Mouse (Mus musculus) kidney, postnatal 0 days (tissue): Measurements from ENCODE around the gene Ccdc58. TPM values are rescaled to one million over a fixed set of nuclear protein-coding genes. Genes with fewer than 3 reads are reported as not detected.
"Not testable (repeated sequence)": the region's sequence is repeated elsewhere in the genome, so short reads cannot be mapped to it uniquely, and the experiment has no call there.

Experiments
- ATAC-seq: fragments of 200-750 bp; cut with Nextera tagmentation; replicated peaks from 2 replicates; pipeline ENCODE4 v1.8.0; 2017; ENCODE audit warnings: low read depth, moderate number of reproducible peaks, moderate TSS enrichment, moderate library complexity; ENCODE audit not compliant: low FRiP score
- DNase-seq: peaks from one replicate; pipeline ENCODE4 v3.0.0-alpha.2; 2016; ENCODE audit warnings: low spot score
- H3K27ac ChIP-seq: fragments of 300-500 bp; sonication (generic); 2 replicates; pipeline ENCODE4 v1.5.1; 2014; ENCODE audit warnings: mild to moderate bottlenecking
- H3K27me3 ChIP-seq: fragments of 300-500 bp; sonication (generic); 2 replicates; pipeline ENCODE4 v1.6.1; 2014; ENCODE audit warnings: low read length, mixed read lengths; ENCODE audit not compliant: insufficient read depth
- H3K36me3 ChIP-seq: fragments of 300-500 bp; sonication (generic); 2 replicates; pipeline ENCODE4 v1.6.1; 2014; ENCODE audit warnings: low read length, mixed read lengths; ENCODE audit not compliant: insufficient read depth
- H3K4me1 ChIP-seq: fragments of 300-500 bp; sonication (generic); replicated peaks from 2 replicates; pipeline ENCODE4 v1.6.1; 2014; ENCODE audit warnings: antibody characterized with exemption, low read length, mixed read lengths; ENCODE audit not compliant: insufficient read depth
- H3K4me2 ChIP-seq: fragments of 300-500 bp; sonication (generic); 2 replicates; pipeline ENCODE4 v1.6.1; 2014; ENCODE audit warnings: mild to moderate bottlenecking, low read length, moderate library complexity, mixed read lengths
- H3K4me3 ChIP-seq: fragments of 300-500 bp; sonication (generic); replicated peaks from 2 replicates; pipeline ENCODE4 v1.5.1; 2014; ENCODE audit warnings: low read depth, low read length
- H3K9ac ChIP-seq: fragments of 300-500 bp; sonication (generic); 2 replicates; pipeline ENCODE4 v1.6.1; 2014; ENCODE audit warnings: low read depth, low read length
- H3K9me3 ChIP-seq: fragments of 300-500 bp; sonication (generic); replicated peaks from 2 replicates; pipeline ENCODE4 v1.6.1; 2016; ENCODE audit warnings: low read length, inconsistent platforms, mixed read lengths
- CTCF ChIP-seq: IDR thresholded peaks from 2 replicates; pipeline ENCODE4 v1.5.1; 2016; ENCODE audit warnings: antibody characterized with exemption, low read depth, mild to moderate bottlenecking, moderate library complexity
- WGBS: fragments of 180-500 bp; shearing (Covaris S2); extraction: QIAGEN DNeasy Blood & Tissue Kit; methylation state at CpG from one replicate; pipeline ENCODE4 v1.1.7; 2014; 5-methylcytosine and 5-hydroxymethylcytosine counted together
- polyA plus RNA-seq: library from polyadenylated mRNA; unstranded; fragments of >200 nt; fragmentation: Nextera tagmentation; extraction: Ambion mirVana; gene quantifications from 2 replicates; pipeline ENCODE4 v1.2.1, GENCODE M21; 2015

Ccdc58 gene
- polyA plus RNA-seq, 1 experiment from 2014 or later = 95.9 TPM

GRCm38 (mm10) chr16:36090785-36091509 is 19.5 kb downstream of the Ccdc58 start:
- no peak for TF ChIP-seq CTCF
- no peak for ATAC-seq
- Histone ChIP-seq H3K27ac (no peak overlapping the region), H3K36me3 (peaks cover 14% of the 10 kb centered on the region; the same call in 1 of the 2 replicates), H3K4me2 (no peak overlapping the region), H3K27me3 (no peaks in the 10 kb centered on the region), H3K9ac (no peak overlapping the region), H3K9me3 (no peaks in the 10 kb centered on the region), H3K4me1 (no peaks in the 10 kb centered on the region), H3K4me3 (no peak overlapping the region)
- DNase-seq = no peak
- WGBS = 87% methylated on average over 11 of the region's 11 CpGs

DNA sequence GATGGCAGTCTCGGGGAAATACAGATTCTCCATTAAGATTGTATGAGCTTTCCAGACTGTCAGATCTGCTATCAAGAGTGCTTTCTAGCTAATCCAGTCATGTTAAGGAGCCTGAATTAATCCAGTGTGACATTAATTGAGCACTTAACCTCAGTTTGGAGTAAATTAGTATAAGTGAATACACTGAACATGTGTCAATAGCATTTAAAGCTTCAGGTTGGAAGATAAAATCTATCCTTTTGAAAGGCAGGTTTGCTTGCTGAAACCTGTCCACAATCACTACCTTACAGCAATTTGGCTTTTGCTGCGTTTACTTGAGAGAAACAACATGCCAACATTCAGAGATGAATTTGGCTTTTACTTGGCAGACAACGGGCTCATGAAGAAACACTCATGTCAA is 22.6 kb downstream of the Ccdc58 start:
- no peak for ATAC-seq
- Histone ChIP-seq H3K27me3 (no peaks in the 10 kb centered on the region), H3K4me2 (no peak overlapping the region), H3K4me3 (no peak overlapping the region), H3K9me3 (no peaks in the 10 kb centered on the region), H3K9ac (no peak overlapping the region), H3K27ac (no peak overlapping the region), H3K4me1 (no peaks in the 10 kb centered on the region), H3K36me3 (0 out of 2 replicates have a peak, but pooled peaks cover 2% of the 10 kb centered on the region)
- 89% methylated on average over 3 of the region's 3 CpGs for WGBS
- DNase-seq = no peak
- TF ChIP-seq CTCF = no peak

GRCm38 (mm10) chr16:36097813-36098499 is 26.5 kb downstream of the Ccdc58 start:
- not testable (repeated sequence) for H3K9ac ChIP-seq, H3K4me3 ChIP-seq, H3K4me2 ChIP-seq, H3K27ac ChIP-seq, ATAC-seq, H3K27me3 ChIP-seq, H3K4me1 ChIP-seq, DNase-seq, H3K9me3 ChIP-seq, H3K36me3 ChIP-seq
- WGBS = 89% methylated on average over 12 of the region's 12 CpGs

GRCm38 (mm10) chr16:36101526-36101925 is 30.0 kb downstream of the Ccdc58 start:
- 88% methylated on average over 1 of the region's 1 CpGs for WGBS
- Histone ChIP-seq H3K4me2 (no peak overlapping the region), H3K4me1 (no peaks in the 10 kb centered on the region), H3K4me3 (no peak overlapping the region), H3K9ac (no peak overlapping the region), H3K36me3 (no peaks in the 10 kb centered on the region), H3K27ac (no peak overlapping the region), H3K9me3 (no peaks in the 10 kb centered on the region), H3K27me3 (no peaks in the 10 kb centered on the region)
- DNase-seq = no peak
- no peak for ATAC-seq
- TF ChIP-seq CTCF = no peak

GRCm38 (mm10) chr16:36102211-36102610 is 30.7 kb downstream of the Ccdc58 start:
- H3K9ac ChIP-seq = no peak overlapping the region
- 79% methylated on average over 1 of the region's 1 CpGs for WGBS
- H3K4me3 ChIP-seq = no peak overlapping the region
- no peaks in the 10 kb centered on the region for H3K4me1 ChIP-seq
- H3K4me2 ChIP-seq = no peak overlapping the region
- H3K27me3 ChIP-seq = no peaks in the 10 kb centered on the region
- H3K27ac ChIP-seq = no peak overlapping the region
- no peak for DNase-seq
- no peak for ATAC-seq
- H3K9me3 ChIP-seq = no peaks in the 10 kb centered on the region
- no peak for TF ChIP-seq CTCF
- no peaks in the 10 kb centered on the region for H3K36me3 ChIP-seq

- H3K27me3 ChIP-seq, DNase-seq, H3K36me3 ChIP-seq, H3K27ac ChIP-seq, H3K9ac ChIP-seq, H3K4me2 ChIP-seq, H3K4me1 ChIP-seq, H3K4me3 ChIP-seq, ATAC-seq, H3K9me3 ChIP-seq: not testable (repeated sequence)
These were observed 40.0 kb downstream of the Ccdc58 start for GRCm38 (mm10) chr16:36111486-36111885.

GRCm38 (mm10) chr16:36115751-36116150 is 44.3 kb downstream of the Ccdc58 start:
- DNase-seq, H3K36me3 ChIP-seq, H3K27ac ChIP-seq, H3K9ac ChIP-seq, H3K4me2 ChIP-seq, H3K4me1 ChIP-seq, H3K9me3 ChIP-seq, H3K27me3 ChIP-seq, H3K4me3 ChIP-seq, ATAC-seq: not testable (repeated sequence)
- WGBS = 88% methylated on average over 6 of the region's 6 CpGs
